Mouse (Mus musculus) embryonic facial prominence, embryonic 13.5 days (tissue): Measurements from ENCODE around the gene Trp53tg5. TPM values are rescaled to one million over a fixed set of nuclear protein-coding genes. Genes with fewer than 3 reads are reported as not detected.

Experiments
- ATAC-seq: fragments of 200-750 bp; cut with Nextera tagmentation; 2 replicates; pipeline ENCODE4 v1.8.0; 2017; ENCODE audit warnings: low read depth; ENCODE audit not compliant: insufficient number of reproducible peaks, insufficient read depth, low FRiP score, low TSS enrichment
- H3K27ac ChIP-seq: fragments of 300-500 bp; sonication (generic); 2 replicates; pipeline ENCODE4 v1.5.1; 2015; ENCODE audit warnings: moderate library complexity, mild to moderate bottlenecking, inconsistent platforms
- H3K27me3 ChIP-seq: fragments of 300-500 bp; sonication (generic); 2 replicates; pipeline ENCODE4 v1.6.1; 2015; ENCODE audit warnings: mild to moderate bottlenecking, inconsistent platforms
- H3K36me3 ChIP-seq: fragments of 300-500 bp; sonication (generic); 2 replicates; pipeline ENCODE4 v1.6.1; 2015; ENCODE audit warnings: mild to moderate bottlenecking, inconsistent platforms
- H3K4me1 ChIP-seq: fragments of 300-500 bp; sonication (generic); 2 replicates; pipeline ENCODE4 v1.6.1; 2015; ENCODE audit warnings: inconsistent platforms
- H3K4me2 ChIP-seq: fragments of 300-500 bp; sonication (generic); 2 replicates; pipeline ENCODE4 v1.6.1; 2015; ENCODE audit warnings: moderate library complexity, mild to moderate bottlenecking, inconsistent platforms
- H3K4me3 ChIP-seq: fragments of 300-500 bp; sonication (generic); 2 replicates; pipeline ENCODE4 v1.5.1; 2015; ENCODE audit warnings: mild to moderate bottlenecking, inconsistent platforms
- H3K9ac ChIP-seq: fragments of 300-500 bp; sonication (generic); 2 replicates; pipeline ENCODE4 v1.6.1; 2015; ENCODE audit warnings: mild to moderate bottlenecking, inconsistent platforms
- H3K9me3 ChIP-seq: fragments of 300-500 bp; sonication (generic); 2 replicates; pipeline ENCODE4 v1.6.1; 2016; ENCODE audit warnings: inconsistent platforms
- WGBS: fragments of 180-500 bp; shearing (Covaris S2); methylation state at CpG from one replicate; pipeline ENCODE4 v1.1.7; 2015; ENCODE audit warnings: mixed read lengths; 5-methylcytosine and 5-hydroxymethylcytosine counted together
- polyA plus RNA-seq: library from polyadenylated mRNA; unstranded; fragments of >200 nt; fragmentation: Nextera tagmentation; extraction: Ambion mirVana; gene quantifications from 2 replicates; pipeline ENCODE4 v1.2.1, GENCODE M21; 2015

Gene Trp53tg5
- polyA plus RNA-seq, 1 experiment from 2014 or later = not detected

GRCm38 (mm10) chr2:164436961-164437360 is 36.6 kb downstream of the Trp53tg5 start:
- no peak for ATAC-seq
- Histone ChIP-seq H3K4me2 (peak overlapping the region; percentile 28; the same call in 1 of the 2 replicates), H3K27me3 (no peaks in the 10 kb centered on the region), H3K4me1 (peaks cover 98% of the 10 kb centered on the region), H3K9me3 (no peaks in the 10 kb centered on the region), H3K27ac (peak overlapping the region; percentile 79), H3K9ac (peak overlapping the region; percentile 49), H3K4me3 (no peak overlapping the region), H3K36me3 (no peaks in the 10 kb centered on the region; the same call in 1 of the 2 replicates)
- 58% methylated on average over 3 of the region's 3 CpGs for whole genome bisulfite sequencing

- WGBS = 9% methylated on average over 8 of the region's 8 CpGs
- H3K9ac ChIP-seq = peak overlapping the region; percentile 49
These were observed 37.2 kb downstream of the Trp53tg5 start for GRCm38 (mm10) chr2:164436215-164436913.

GRCm38 (mm10) chr2:164435216-164436090 is 38.1 kb downstream of the Trp53tg5 start:
- Histone ChIP-seq H3K9ac (no peak overlapping the region), H3K4me2 (peak overlapping the region; percentile 28), H3K9me3 (no peaks in the 10 kb centered on the region), H3K4me1 (peaks cover 98% of the 10 kb centered on the region), H3K4me3 (no peak overlapping the region), H3K27ac (peak overlapping the region; percentile 79; the same call in 1 of the 2 replicates), H3K36me3 (no peaks in the 10 kb centered on the region; the same call in 1 of the 2 replicates), H3K27me3 (no peaks in the 10 kb centered on the region)
- 21% methylated on average over 5 of the region's 5 CpGs for WGBS
- ATAC-seq = no peak

More at GRCm38 (mm10) chr2:164436215-164436913, 37.2 kb downstream of the Trp53tg5 start:
- Histone ChIP-seq H3K27me3 (no peaks in the 10 kb centered on the region), H3K36me3 (no peaks in the 10 kb centered on the region; the same call in 1 of the 2 replicates), H3K4me2 (peak overlapping the region; percentile 28), H3K4me3 (no peak overlapping the region), H3K4me1 (peaks cover 98% of the 10 kb centered on the region), H3K27ac (peak overlapping the region; percentile 79), H3K9me3 (no peaks in the 10 kb centered on the region)
- no peak for ATAC-seq

GRCm38 (mm10) chr2:164434681-164435080 is 38.8 kb downstream of the Trp53tg5 start:
- no peak for ATAC-seq
- Histone ChIP-seq H3K27me3 (no peaks in the 10 kb centered on the region), H3K36me3 (0 out of 2 replicates have a peak, but pooled peaks cover 2% of the 10 kb centered on the region), H3K9ac (0 out of 2 replicates have a peak overlapping the region, but pooled peaks have one; percentile 6), H3K4me2 (no peak overlapping the region), H3K4me1 (peaks cover 94% of the 10 kb centered on the region), H3K4me3 (no peak overlapping the region), H3K9me3 (no peaks in the 10 kb centered on the region), H3K27ac (no peak overlapping the region)
- 73% methylated on average over 3 of the region's 3 CpGs for WGBS

- WGBS = 60% methylated on average over 9 of the region's 9 CpGs
- no peaks in the 10 kb centered on the region for H3K27me3 ChIP-seq
- ATAC-seq = no peak
- H3K9ac ChIP-seq = peak overlapping the region; percentile 61; the same call in 1 of the 2 replicates
- H3K36me3 ChIP-seq = peaks cover 15% of the 10 kb centered on the region
- H3K9me3 ChIP-seq = no peaks in the 10 kb centered on the region
- H3K27ac ChIP-seq = peak overlapping the region; percentile 84
- peaks cover 81% of the 10 kb centered on the region for H3K4me1 ChIP-seq
- no peak overlapping the region for H3K4me3 ChIP-seq
- H3K4me2 ChIP-seq = peak overlapping the region; percentile 48
These were observed 40.1 kb downstream of the Trp53tg5 start for GRCm38 (mm10) chr2:164433278-164433895.

- H3K4me2 ChIP-seq = peak overlapping the region; percentile 48
- H3K27me3 ChIP-seq = no peaks in the 10 kb centered on the region
- peak overlapping the region; percentile 9; the same call in 1 of the 2 replicates for H3K4me3 ChIP-seq
- WGBS = 13% methylated on average over 22 of the region's 22 CpGs
- H3K4me1 ChIP-seq = peaks cover 74% of the 10 kb centered on the region
- peak overlapping the region; percentile 61 for H3K9ac ChIP-seq
- H3K36me3 ChIP-seq = peaks cover 22% of the 10 kb centered on the region
- no peaks in the 10 kb centered on the region for H3K9me3 ChIP-seq
- ATAC-seq = no peak
- H3K27ac ChIP-seq = peak overlapping the region; percentile 84
These were observed 40.9 kb downstream of the Trp53tg5 start for GRCm38 (mm10) chr2:164432541-164433191.

GRCm38 (mm10) chr2:164431676-164432465 is 41.7 kb downstream of the Trp53tg5 start:
- H3K27ac ChIP-seq = peak overlapping the region; percentile 84
- H3K9ac ChIP-seq = peak overlapping the region; percentile 61; the same call in 1 of the 2 replicates
- no peaks in the 10 kb centered on the region for H3K9me3 ChIP-seq
- 57% methylated on average over 9 of the region's 9 CpGs for WGBS
- peak overlapping the region; percentile 48 for H3K4me2 ChIP-seq
- no peaks in the 10 kb centered on the region for H3K27me3 ChIP-seq
- H3K4me3 ChIP-seq = no peak overlapping the region
- ATAC-seq = no peak
- H3K36me3 ChIP-seq = peaks cover 29% of the 10 kb centered on the region
- H3K4me1 ChIP-seq = peaks cover 67% of the 10 kb centered on the region

GRCm38 (mm10) chr2:164430697-164431096 is 42.8 kb downstream of the Trp53tg5 start:
- H3K4me1 ChIP-seq = peaks cover 55% of the 10 kb centered on the region
- 0 out of 2 replicates have a peak overlapping the region, but pooled peaks have one; percentile 4 for H3K4me3 ChIP-seq
- no peaks in the 10 kb centered on the region for H3K27me3 ChIP-seq
- H3K4me2 ChIP-seq = peak overlapping the region; percentile 41
- H3K9ac ChIP-seq = 0 out of 2 replicates have a peak overlapping the region, but pooled peaks have one; percentile 54
- peaks cover 41% of the 10 kb centered on the region for H3K36me3 ChIP-seq
- peak; percentile 52 for ATAC-seq
- H3K9me3 ChIP-seq = no peaks in the 10 kb centered on the region
- 7% methylated on average over 7 of the region's 7 CpGs for WGBS
- H3K27ac ChIP-seq = peak overlapping the region; percentile 84

GRCm38 (mm10) chr2:164429881-164430615 is 43.5 kb downstream of the Trp53tg5 start:
- H3K9ac ChIP-seq = no peak overlapping the region
- H3K4me3 ChIP-seq = no peak overlapping the region
- H3K9me3 ChIP-seq = no peaks in the 10 kb centered on the region
- peak overlapping the region; percentile 41 for H3K4me2 ChIP-seq
- peaks cover 49% of the 10 kb centered on the region for H3K4me1 ChIP-seq
- H3K27ac ChIP-seq = peak overlapping the region; percentile 84
- ATAC-seq = no peak
- 45% methylated on average over 15 of the region's 15 CpGs for WGBS
- H3K36me3 ChIP-seq = peaks cover 47% of the 10 kb centered on the region
- H3K27me3 ChIP-seq = no peaks in the 10 kb centered on the region

- 38% methylated on average over 5 of the region's 5 CpGs for WGBS
- ATAC-seq = no peak
- Histone ChIP-seq H3K4me1 (peaks cover 33% of the 10 kb centered on the region), H3K9me3 (no peaks in the 10 kb centered on the region), H3K27me3 (no peaks in the 10 kb centered on the region), H3K4me3 (no peak overlapping the region), H3K36me3 (peaks cover 60% of the 10 kb centered on the region), H3K27ac (no peak overlapping the region), H3K9ac (0 out of 2 replicates have a peak overlapping the region, but pooled peaks have one; percentile 11), H3K4me2 (no peak overlapping the region)
These were observed 45.1 kb downstream of the Trp53tg5 start for GRCm38 (mm10) chr2:164428451-164428850.
